Mouse (Mus musculus) CH12.LX (cell line): Measurements from ENCODE around the gene Syne1. TPM values are rescaled to one million over a fixed set of nuclear protein-coding genes. Genes with fewer than 3 reads are reported as not detected.

Experiments used
- DNase-seq: peaks from one replicate; pipeline ENCODE4 v3.0.0-alpha.2; 2013; ENCODE audit errors: extremely low read depth
- H3K27ac ChIP-seq: 2 replicates; pipeline ENCODE4 v1.5.1; 2012; ENCODE audit warnings: low read depth, mild to moderate bottlenecking, control low read depth, moderate library complexity; ENCODE audit not compliant: insufficient read depth
- H3K27me3 ChIP-seq: replicated peaks from 2 replicates; pipeline ENCODE3; 2012; ENCODE audit warnings: inconsistent platforms
- H3K36me3 ChIP-seq, 2 experiments: replicated peaks in 1 of 2; 2 replicates each; pipeline versions ENCODE3 to v1.6.1; 2012; ENCODE audit warnings: inconsistent platforms in 1 of 2, low read length in 1 of 2, mild to moderate bottlenecking in 1 of 2, mixed read lengths in 1 of 2, moderate library complexity in 1 of 2; ENCODE audit not compliant: control insufficient read depth in 1 of 2, insufficient read depth in 1 of 2
- H3K4me1 ChIP-seq, 2 experiments: 2 replicates each; pipeline ENCODE4 v1.6.1; 2012; ENCODE audit warnings: inconsistent platforms in 1 of 2, moderate library complexity in 1 of 2; ENCODE audit not compliant: insufficient read depth in 2 of 2, control insufficient read depth in 1 of 2
- H3K4me2 ChIP-seq: 2 replicates; pipeline ENCODE4 v1.6.1; 2012; ENCODE audit warnings: low read depth, mild to moderate bottlenecking, control low read depth; ENCODE audit not compliant: poor library complexity, insufficient read depth, severe bottlenecking
- H3K4me3 ChIP-seq, 3 experiments: fragments of 150-350 bp in 1 of 3; sonication (generic) in 1 of 3; replicated peaks in 1 of 3; 2 replicates each; pipeline versions ENCODE3 to v1.5.1; 2011 to 2012; ENCODE audit warnings: low read depth in 2 of 3, low read length in 2 of 3, mild to moderate bottlenecking in 2 of 3, moderate library complexity in 2 of 3, control low read depth in 1 of 3, improper control_type of control experiment in 1 of 3, inconsistent platforms in 1 of 3, mixed read lengths in 1 of 3; ENCODE audit not compliant: poor library complexity in 1 of 3
- H3K79me2 ChIP-seq: replicated peaks from 2 replicates; pipeline ENCODE4 v1.6.1; 2012; ENCODE audit warnings: mild to moderate bottlenecking, moderate library complexity; ENCODE audit not compliant: control insufficient read depth, poor library complexity, insufficient read depth, severe bottlenecking; ENCODE audit errors: extremely low read depth
- H3K9ac ChIP-seq: 2 replicates; pipeline ENCODE4 v1.6.1; 2012; ENCODE audit warnings: low read depth, mild to moderate bottlenecking, control low read depth, moderate library complexity; ENCODE audit not compliant: insufficient read depth
- H3K9me3 ChIP-seq: replicated peaks from 2 replicates; pipeline ENCODE3; 2012; ENCODE audit warnings: low read length, inconsistent platforms, mixed read lengths
- BHLHE40 ChIP-seq: IDR thresholded peaks from 2 replicates; pipeline ENCODE4 v1.6.1; 2011; ENCODE audit warnings: mild to moderate bottlenecking, low read depth, low read length, improper control_type of control experiment
- E2F4 ChIP-seq: IDR thresholded peaks from 2 replicates; pipeline ENCODE4 v1.6.1; 2011; ENCODE audit warnings: low read depth, low read length, improper control_type of control experiment; ENCODE audit not compliant: insufficient replicate concordance
- ELF1 ChIP-seq: IDR thresholded peaks from 2 replicates; pipeline ENCODE4 v1.6.1; 2014; ENCODE audit warnings: low read depth, mild to moderate bottlenecking, inconsistent platforms, low read length, improper control_type of control experiment
- EP300 ChIP-seq: IDR thresholded peaks from 2 replicates; pipeline ENCODE4 v1.6.1; 2011; ENCODE audit warnings: low read length, improper control_type of control experiment
- ETS1 ChIP-seq: conservative IDR thresholded peaks from 2 replicates; pipeline ENCODE4 v1.6.1; 2012; ENCODE audit warnings: low read depth, mild to moderate bottlenecking, inconsistent platforms, low read length, improper control_type of control experiment, moderate library complexity
- HCFC1 ChIP-seq: IDR thresholded peaks from 2 replicates; pipeline ENCODE4 v1.6.1; 2012; ENCODE audit warnings: low read depth, mild to moderate bottlenecking, inconsistent platforms, low read length, improper control_type of control experiment
- JUN ChIP-seq: IDR thresholded peaks from 2 replicates; pipeline ENCODE4 v1.6.1; 2011; ENCODE audit warnings: low read depth, mild to moderate bottlenecking, low read length, improper control_type of control experiment, moderate library complexity; ENCODE audit not compliant: insufficient read depth
- MEF2A ChIP-seq: IDR thresholded peaks from 2 replicates; pipeline ENCODE4 v1.6.1; 2014; ENCODE audit warnings: low read depth, mild to moderate bottlenecking, inconsistent platforms, low read length, improper control_type of control experiment, borderline replicate concordance
- MXI1 ChIP-seq: IDR thresholded peaks from 2 replicates; pipeline ENCODE4 v1.6.1; 2011; ENCODE audit warnings: mild to moderate bottlenecking, low read depth, low read length, improper control_type of control experiment
- MYC ChIP-seq: IDR thresholded peaks from 2 replicates; pipeline ENCODE4 v1.6.1; 2011; ENCODE audit warnings: low read depth, mild to moderate bottlenecking, improper control_type of control experiment, low read length
- NRF1 ChIP-seq: IDR thresholded peaks from 2 replicates; pipeline ENCODE4 v1.6.1; 2014; ENCODE audit warnings: low read depth, mild to moderate bottlenecking, inconsistent platforms, low read length, improper control_type of control experiment, moderate library complexity
- TCF12 ChIP-seq: IDR thresholded peaks from 2 replicates; pipeline ENCODE4 v1.6.1; 2014; ENCODE audit warnings: low read depth, mild to moderate bottlenecking, inconsistent platforms, low read length, improper control_type of control experiment
- USF1 ChIP-seq: IDR thresholded peaks from 2 replicates; pipeline ENCODE4 v1.6.1; 2014; ENCODE audit warnings: low read depth, mild to moderate bottlenecking, inconsistent platforms, low read length, improper control_type of control experiment
- ZKSCAN1 ChIP-seq: IDR thresholded peaks from 2 replicates; pipeline ENCODE4 v1.6.1; 2012; ENCODE audit warnings: low read depth, inconsistent platforms, low read length, improper control_type of control experiment, borderline replicate concordance
- ZMIZ1 ChIP-seq: IDR thresholded peaks from 2 replicates; pipeline ENCODE4 v1.6.1; 2012; ENCODE audit warnings: low read depth, mild to moderate bottlenecking, inconsistent platforms, low read length, improper control_type of control experiment
- ZNF384 ChIP-seq: IDR thresholded peaks from 2 replicates; pipeline ENCODE4 v1.6.1; 2012; ENCODE audit warnings: low read depth, low read length, improper control_type of control experiment, inconsistent platforms
- dilution Hi-C: fragments of 300-500 bp; cut with MboI; formaldehyde crosslinking; loops from 2 replicates; pipeline ENCODE4 v1.14.3; 2020; ENCODE audit warnings: low sequenced_read_pairs; ENCODE audit not compliant: extremely low pct_unique_long_range_greater_than_20kb, extremely low pct_ligation_motif_present
- in situ Hi-C: fragments of 300-500 bp; cut with MboI; formaldehyde crosslinking; loops from 3 replicates; pipeline ENCODE4 v1.14.3; 2019; ENCODE audit warnings: low sequenced_read_pairs, low pct_ligation_motif_present, low pct_unique_long_range_greater_than_20kb, mixed read lengths
- polyA plus RNA-seq: library from polyadenylated mRNA; unstranded; fragments of >175 nt; gene quantifications from 2 replicates; pipeline ENCODE4 v1.2.1, GENCODE M21; 2012; ENCODE audit warnings: low read depth; ENCODE audit not compliant: insufficient read length
- total RNA-seq, 2 experiments: library from RNA; depleted of rRNA; stranded (reverse); fragments of 300-350 nt in 1 of 2; fragments of >200 nt in 1 of 2; gene quantifications; 2 replicates each; pipeline ENCODE4 v1.2.3; 2012 to 2014

Syne1 gene
- total and polyA plus RNA-seq, 3 experiments, result 3.1 to 7.6 (median 3.6) TPM

GRCm38 (mm10) chr10:5445313-5445712 lies 106.0 kb downstream of the Syne1 start:
- H3K4me3 ChIP-seq, result no peak overlapping the region
- dilution Hi-C loops, result no loop called here

GRCm38 (mm10) chr10:5443020-5443419 lies 108.3 kb downstream of the Syne1 start:
- dilution Hi-C loops, result no loop called here
- Histone ChIP-seq H3K27me3 (no peaks in the 10 kb centered on the region), H3K79me2 (no peaks in the 10 kb centered on the region), H3K9me3 (no peaks in the 10 kb centered on the region), H3K9ac (no peak overlapping the region), H3K27ac (no peak overlapping the region), H3K36me3 (no peaks in the 10 kb centered on the region), H3K4me2 (no peak overlapping the region), H3K4me3 (no peak overlapping the region), H3K4me1 (no peaks in the 10 kb centered on the region)
- in situ Hi-C loops, result no loop called here
- no peak for DNase-seq
- no peak for TF ChIP-seq ZMIZ1
- TF ChIP-seq BHLHE40, result no peak
- TF ChIP-seq TCF12, result no peak
- no peak for TF ChIP-seq ZNF384
- TF ChIP-seq HCFC1, result no peak
- no peak for TF ChIP-seq MEF2A
- no peak for TF ChIP-seq ETS1
- TF ChIP-seq MXI1, result no peak
- no peak for TF ChIP-seq ZKSCAN1
- no peak for TF ChIP-seq NRF1
- no peak for TF ChIP-seq E2F4
- TF ChIP-seq MYC, result no peak
- no peak for TF ChIP-seq JUN
- no peak for TF ChIP-seq EP300

More at GRCm38 (mm10) chr10:5445313-5445712, 106.0 kb downstream of the Syne1 start:
- no peaks in the 10 kb centered on the region for H3K36me3 ChIP-seq
- H3K27ac ChIP-seq, result no peak overlapping the region
- H3K27me3 ChIP-seq, result no peaks in the 10 kb centered on the region
- no peak for TF ChIP-seq BHLHE40
- no peak for TF ChIP-seq ELF1
- TF ChIP-seq ZNF384, result no peak
- no peak for TF ChIP-seq HCFC1
- no peak for TF ChIP-seq ZKSCAN1
- TF ChIP-seq USF1, result no peak
- TF ChIP-seq, all 38 proteins: peak for 0
- no peaks in the 10 kb centered on the region for H3K9me3 ChIP-seq
- no peak overlapping the region for H3K9ac ChIP-seq
- in situ Hi-C loops, result no loop called here
- no peak overlapping the region for H3K4me2 ChIP-seq
- DNase-seq, result no peak
- H3K79me2 ChIP-seq, result no peaks in the 10 kb centered on the region
- no peaks in the 10 kb centered on the region for H3K4me1 ChIP-seq
